Comparison of ENCODE assay signal across 8 mouse cellular contexts in genomic region chr13:9494726-9495125, GRCm38 (mm10).
DNase-seq lines count a peak whose midpoint lies in the region; ATAC-seq and TF ChIP-seq lines count a peak whose summit lies in the region.

No protein-coding gene starts in this region.

- ATAC-seq in forebrain, embryonic 11.5 days (replicated peaks; ENCODE audit: low FRiP score): no peak
- no peak for ATAC-seq in hindbrain, embryonic 12.5 days (ENCODE audit: low FRiP score)
- ATAC-seq in liver, embryonic 11.5 days (replicated peaks; ENCODE audit: low FRiP score): 0 out of 2 replicates have a peak, but pooled peaks have one; percentile 29
- ATAC-seq in midbrain, embryonic 16.5 days: no peak

- peak overlapping the region; percentile 88 for H3K4me2 ChIP-seq in CH12.LX (ENCODE audit: insufficient read depth, low read depth, poor library complexity, severe bottlenecking)
- H3K4me2 ChIP-seq in forebrain, embryonic 11.5 days (ENCODE audit: low read depth, low read length, severe bottlenecking): peak overlapping the region; percentile 8; the same call in 1 of the 2 replicates
- peak overlapping the region; percentile 16 for H3K4me2 ChIP-seq in hindbrain, embryonic 12.5 days (replicated peaks)
- H3K4me2 ChIP-seq in liver, embryonic 11.5 days: peak overlapping the region; percentile 65
- 0 out of 2 replicates have a peak overlapping the region, but pooled peaks have one; percentile 26 for H3K4me2 ChIP-seq in midbrain, embryonic 16.5 days (ENCODE audit: low read length)

- TF ChIP-seq RAD21 in CH12.LX (IDR thresholded peaks at IDR 0.05; ENCODE audit: low read depth, low read length): no peak

- dilution Hi-C loops in CH12.LX (cut with MboI; ENCODE audit: extremely low pct_ligation_motif_present, extremely low pct_unique_long_range_greater_than_20kb, low sequenced_read_pairs): no loop called here

- peaks cover 3% of the 10 kb centered on the region for H3K9me3 ChIP-seq in CH12.LX (replicated peaks; ENCODE audit: low read length)
- no peaks in the 10 kb centered on the region for H3K9me3 ChIP-seq in forebrain, embryonic 11.5 days (ENCODE audit: control insufficient read depth, low read length)
- H3K9me3 ChIP-seq in hindbrain, embryonic 12.5 days (replicated peaks): no peaks in the 10 kb centered on the region
- no peaks in the 10 kb centered on the region for H3K9me3 ChIP-seq in liver, embryonic 11.5 days (ENCODE audit: control insufficient read depth, low read length)
- H3K9me3 ChIP-seq in midbrain, embryonic 16.5 days (replicated peaks; ENCODE audit: control insufficient read depth, low read length, poor library complexity, severe bottlenecking): no peaks in the 10 kb centered on the region

- in situ Hi-C loops in CH12.LX (cut with MboI; ENCODE audit: low pct_ligation_motif_present, low pct_unique_long_range_greater_than_20kb, low sequenced_read_pairs): no loop called here

- TF ChIP-seq CTCF in CH12.LX (conservative IDR thresholded peaks at IDR 0.05 in 1 of 2, IDR thresholded peaks at IDR 0.05 in 1 of 2; ENCODE audit: low read depth in 2 of 2, low read length in 2 of 2): no peak

- no peaks in the 10 kb centered on the region for H3K27me3 ChIP-seq in CH12.LX (replicated peaks)
- H3K27me3 ChIP-seq in forebrain, embryonic 11.5 days (ENCODE audit: control insufficient read depth, insufficient read depth, low read length): no peaks in the 10 kb centered on the region
- H3K27me3 ChIP-seq in hindbrain, embryonic 12.5 days: no peaks in the 10 kb centered on the region
- H3K27me3 ChIP-seq in liver, embryonic 11.5 days (replicated peaks; ENCODE audit: control insufficient read depth, insufficient read depth, low read length): no peaks in the 10 kb centered on the region
- no peaks in the 10 kb centered on the region for H3K27me3 ChIP-seq in midbrain, embryonic 16.5 days (ENCODE audit: control insufficient read depth, insufficient read depth, low read depth, low read length)

- H3K4me3 ChIP-seq in CH12.LX (replicated peaks in 1 of 3; ENCODE audit: low read depth in 2 of 3, low read length in 2 of 3, poor library complexity in 1 of 3): peak overlapping the region; percentile 21 to 63 (median 54)
- no peak overlapping the region for H3K4me3 ChIP-seq in forebrain, embryonic 11.5 days (ENCODE audit: low read depth, low read length)
- H3K4me3 ChIP-seq in hindbrain, embryonic 12.5 days: no peak overlapping the region
- peak overlapping the region; percentile 44 for H3K4me3 ChIP-seq in liver, embryonic 11.5 days (ENCODE audit: low read depth, low read length)
- H3K4me3 ChIP-seq in midbrain, embryonic 16.5 days (ENCODE audit: low read depth, low read length): peak overlapping the region; percentile 1; the same call in 1 of the 2 replicates

- no peaks in the 10 kb centered on the region for H3K36me3 ChIP-seq in CH12.LX (replicated peaks in 1 of 2; ENCODE audit: control insufficient read depth in 1 of 2, insufficient read depth in 1 of 2, low read length in 1 of 2)
- no peaks in the 10 kb centered on the region for H3K36me3 ChIP-seq in forebrain, embryonic 11.5 days (ENCODE audit: control insufficient read depth, insufficient read depth, low read length)
- no peaks in the 10 kb centered on the region for H3K36me3 ChIP-seq in hindbrain, embryonic 12.5 days
- no peaks in the 10 kb centered on the region for H3K36me3 ChIP-seq in liver, embryonic 11.5 days (ENCODE audit: control insufficient read depth, insufficient read depth, low read length)
- H3K36me3 ChIP-seq in midbrain, embryonic 16.5 days (ENCODE audit: control insufficient read depth, insufficient read depth, low read length): no peaks in the 10 kb centered on the region

- no peak for TF ChIP-seq POLR2A in CH12.LX (IDR thresholded peaks at IDR 0.05; ENCODE audit: low read depth, low read length)

- 0 out of 2 replicates have a peak, but pooled peaks have one; percentile 22 for TF ChIP-seq EP300 in CH12.LX (IDR thresholded peaks at IDR 0.05; ENCODE audit: low read length)

- 72% methylated on average over 21 of the region's 21 CpGs for WGBS in forebrain, embryonic 11.5 days
- 54% methylated on average over 21 of the region's 21 CpGs for WGBS in hindbrain, embryonic 12.5 days
- 39% methylated on average over 21 of the region's 21 CpGs for WGBS in liver, embryonic 11.5 days
- WGBS in midbrain, embryonic 16.5 days: 71% methylated on average over 21 of the region's 21 CpGs

- DNase-seq in adrenal gland, adult (ENCODE audit: inconsistent age in 2 of 2, low spot score in 1 of 2): peak; percentile 20 to 65
- DNase-seq in adrenal gland, postnatal 4 days (ENCODE audit: low spot score in 2 of 2): no peak
- DNase-seq in CH12.LX (ENCODE audit: extremely low read depth): peak; percentile 12
- peak; percentile 54 for DNase-seq in forebrain, embryonic 11.5 days (ENCODE audit: low spot score)
- no peak for DNase-seq in liver, embryonic 11.5 days (ENCODE audit: low spot score)
- no peak for DNase-seq in frontal cortex, adult 2 months (ENCODE audit: extremely low spot score in 1 of 2, low spot score in 1 of 2)

- peak overlapping the region; percentile 12; the same call in 1 of the 2 replicates for H3K9ac ChIP-seq in CH12.LX (ENCODE audit: insufficient read depth, low read depth)
- H3K9ac ChIP-seq in forebrain, embryonic 11.5 days (ENCODE audit: low read length): no peak overlapping the region
- H3K9ac ChIP-seq in hindbrain, embryonic 12.5 days: no peak overlapping the region
- H3K9ac ChIP-seq in liver, embryonic 11.5 days (ENCODE audit: low read depth, low read length): no peak overlapping the region
- H3K9ac ChIP-seq in midbrain, embryonic 16.5 days (ENCODE audit: low read depth, low read length): no peak overlapping the region

- H3K4me1 ChIP-seq in CH12.LX (ENCODE audit: control insufficient read depth in 1 of 2, insufficient read depth in 2 of 2): peaks cover 0 to 3% of the 10 kb centered on the region in 2 experiments; a peak in 1 of 4 replicates
- no peaks in the 10 kb centered on the region for H3K4me1 ChIP-seq in forebrain, embryonic 11.5 days (replicated peaks; ENCODE audit: control insufficient read depth, insufficient read depth, low read length)
- no peaks in the 10 kb centered on the region for H3K4me1 ChIP-seq in hindbrain, embryonic 12.5 days
- H3K4me1 ChIP-seq in liver, embryonic 11.5 days (replicated peaks; ENCODE audit: control insufficient read depth, insufficient read depth, low read length): no peaks in the 10 kb centered on the region
- no peaks in the 10 kb centered on the region for H3K4me1 ChIP-seq in midbrain, embryonic 16.5 days (ENCODE audit: control insufficient read depth, insufficient read depth, low read length)

- H3K27ac ChIP-seq in CH12.LX (ENCODE audit: insufficient read depth, low read depth): no peak overlapping the region
- no peak overlapping the region for H3K27ac ChIP-seq in forebrain, embryonic 11.5 days (ENCODE audit: low read depth, low read length)
- no peak overlapping the region for H3K27ac ChIP-seq in hindbrain, embryonic 12.5 days
- no peak overlapping the region for H3K27ac ChIP-seq in liver, embryonic 11.5 days (ENCODE audit: low read depth, low read length)
- H3K27ac ChIP-seq in midbrain, embryonic 16.5 days (ENCODE audit: low read length): no peak overlapping the region

- no peaks in the 10 kb centered on the region for H3K79me2 ChIP-seq in CH12.LX (replicated peaks; ENCODE audit: control insufficient read depth, extremely low read depth, insufficient read depth, poor library complexity, severe bottlenecking)

TF ChIP-seq in CH12.LX, 34 proteins besides CTCF, POLR2A, EP300 and RAD21:
- TF ChIP-seq MAX (IDR thresholded peaks at IDR 0.05; ENCODE audit: low read length) (no peak), UBTF (IDR thresholded peaks at IDR 0.05; ENCODE audit: low read depth, low read length) (peak; percentile 58; the same call in 1 of the 2 replicates)

Comparison
In these comparisons a context has a peak if more than half of its experiments do, and no peak if none do; other contexts are left out.
1. DNase-seq: peak in adrenal gland, adult (2 of 2), CH12.LX (single experiment) and forebrain, embryonic 11.5 days (single experiment); none in adrenal gland, postnatal 4 days (0 of 2), liver, embryonic 11.5 days (single experiment) and frontal cortex, adult 2 months (0 of 2).
2. H3K4me2 ChIP-seq: peak in every context shown above with its lines; median percentile 88 in CH12.LX; 65 in liver, embryonic 11.5 days; 26 in midbrain, embryonic 16.5 days; 16 in hindbrain, embryonic 12.5 days; 8 in forebrain, embryonic 11.5 days.
3. H3K4me3 ChIP-seq: peak in CH12.LX (3 of 3), liver, embryonic 11.5 days (single experiment) and midbrain, embryonic 16.5 days (single experiment); none in forebrain, embryonic 11.5 days (single experiment) and hindbrain, embryonic 12.5 days (single experiment).